Mouse (Mus musculus): ENCODE data around the gene Zdhhc13. TPM values are rescaled to one million over a fixed set of nuclear protein-coding genes. Genes with fewer than 3 reads are reported as not detected.

Gene Zdhhc13
- total RNA-seq, 2 experiments from 2014 or later, result 7.8 to 8.2 TPM

DNA sequence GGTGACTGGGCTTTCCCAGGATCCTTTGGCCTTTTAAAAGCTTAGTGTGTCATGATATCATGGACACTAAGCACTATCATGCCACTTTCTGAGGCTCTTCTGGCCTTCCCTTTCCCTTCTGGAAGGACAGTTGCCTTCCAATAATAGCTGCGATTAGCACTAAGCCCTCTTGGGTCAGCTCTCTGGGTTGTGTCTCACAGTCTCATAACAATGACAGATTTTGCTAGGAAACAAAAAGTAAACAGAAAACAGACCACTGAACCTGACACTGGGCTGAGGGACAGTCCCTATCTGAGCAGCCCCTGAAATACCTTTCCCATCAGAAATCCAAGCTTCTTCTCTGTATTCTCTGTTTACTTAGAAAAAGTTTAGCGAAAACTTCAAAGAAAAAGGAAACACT lies 51.7 kb downstream of the Zdhhc13 start:
- no peak for DNase-seq (ENCODE audit: low spot score in 2 of 2)

DNA sequence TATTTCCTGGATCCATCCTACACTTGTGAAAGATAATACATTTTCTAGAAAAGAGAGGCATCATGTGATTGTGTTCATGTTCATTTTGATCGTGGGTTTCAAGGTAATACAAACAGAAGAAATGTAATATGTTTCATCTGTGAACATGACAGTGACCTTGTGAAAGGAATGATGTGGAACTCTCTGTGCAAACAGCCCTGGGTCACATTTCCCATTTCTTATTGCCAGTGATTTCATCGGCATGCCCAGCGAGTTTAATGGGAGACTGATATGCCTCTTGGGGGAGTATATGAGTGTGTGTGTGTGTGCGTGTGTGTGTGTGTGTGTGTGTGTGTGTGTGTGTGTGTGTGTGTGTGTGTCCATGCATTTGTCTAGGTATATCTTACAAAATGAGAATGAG lies 52.7 kb downstream of the Zdhhc13 start:
- DNase-seq (ENCODE audit: low spot score in 2 of 2), result no peak

DNA sequence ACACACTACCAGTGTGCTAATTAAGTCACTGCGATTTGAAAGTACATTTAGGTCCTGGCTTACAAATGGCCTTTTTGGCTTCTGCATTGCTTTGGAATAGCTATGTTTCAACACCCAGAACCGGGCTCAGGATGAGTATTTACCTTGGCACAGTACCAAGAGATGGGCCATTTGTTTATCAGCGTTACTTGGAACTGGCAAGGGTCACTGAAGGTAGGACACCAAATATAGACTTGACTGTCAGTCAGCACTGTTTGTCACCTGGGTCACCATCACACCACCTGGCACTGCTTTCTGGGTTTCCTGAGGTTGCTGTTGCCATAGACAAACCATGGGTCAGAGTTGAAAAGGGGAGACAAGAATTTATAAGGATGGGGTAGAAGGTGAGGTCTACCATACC lies 53.5 kb downstream of the Zdhhc13 start:
- no peak for DNase-seq (ENCODE audit: low spot score in 2 of 2)

DNA sequence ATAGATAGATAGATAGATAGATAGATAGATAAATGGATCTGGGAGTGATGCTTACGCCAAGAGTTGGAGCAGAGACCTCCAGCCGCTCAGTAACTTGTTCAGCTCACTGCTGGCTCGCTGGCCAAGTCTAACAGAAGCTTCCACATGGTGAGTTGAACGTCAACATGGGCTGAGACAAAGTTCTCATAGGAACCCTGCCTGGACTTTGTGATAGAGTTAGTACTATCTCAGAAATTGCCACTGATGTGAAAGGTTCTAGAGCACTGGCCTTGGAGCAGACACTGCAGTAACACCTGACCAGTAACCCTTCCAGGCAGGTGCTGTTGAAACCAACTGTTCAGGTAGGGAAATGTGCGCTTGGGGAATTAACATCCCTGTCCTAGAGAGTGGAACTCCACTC lies 54.7 kb downstream of the Zdhhc13 start:
- DNase-seq (ENCODE audit: low spot score in 2 of 2), result no peak

DNA sequence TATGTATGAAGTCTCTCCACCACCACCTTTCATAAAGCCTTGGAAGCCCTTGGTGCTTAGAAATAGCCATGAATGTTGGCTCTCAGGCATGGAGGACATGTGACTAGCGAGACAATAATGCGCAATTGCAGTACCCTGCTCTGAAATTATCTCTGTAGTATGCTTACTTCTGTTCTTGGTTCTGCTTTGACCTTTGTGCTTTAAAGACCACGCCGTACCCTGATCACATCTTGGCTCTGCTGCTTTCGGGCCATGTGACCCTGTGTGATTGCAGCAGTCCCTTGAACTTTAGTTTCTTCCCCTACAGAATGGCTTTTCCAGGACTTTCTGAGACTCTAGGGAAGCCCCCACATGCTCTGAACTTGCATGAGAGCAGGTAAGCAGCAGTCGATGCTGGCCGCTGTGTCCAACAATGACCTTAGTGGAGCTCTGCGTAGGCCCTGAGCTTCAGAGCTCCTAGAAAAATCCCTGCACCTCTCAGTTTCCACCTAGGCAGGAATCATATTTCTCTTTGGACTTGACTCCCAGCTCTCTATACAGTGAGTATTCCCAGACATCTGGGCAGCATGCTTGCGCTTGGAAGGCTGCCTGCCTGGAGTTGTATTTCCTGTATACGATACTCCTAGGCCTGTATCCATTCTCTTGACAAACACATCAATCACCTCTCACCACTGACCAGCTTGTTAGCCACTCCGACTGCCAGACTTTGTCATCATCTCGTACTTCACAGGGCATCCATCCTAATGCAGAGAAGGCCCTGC lies 56.6 kb downstream of the Zdhhc13 start:
- no peak for DNase-seq (ENCODE audit: low spot score in 2 of 2)

DNA sequence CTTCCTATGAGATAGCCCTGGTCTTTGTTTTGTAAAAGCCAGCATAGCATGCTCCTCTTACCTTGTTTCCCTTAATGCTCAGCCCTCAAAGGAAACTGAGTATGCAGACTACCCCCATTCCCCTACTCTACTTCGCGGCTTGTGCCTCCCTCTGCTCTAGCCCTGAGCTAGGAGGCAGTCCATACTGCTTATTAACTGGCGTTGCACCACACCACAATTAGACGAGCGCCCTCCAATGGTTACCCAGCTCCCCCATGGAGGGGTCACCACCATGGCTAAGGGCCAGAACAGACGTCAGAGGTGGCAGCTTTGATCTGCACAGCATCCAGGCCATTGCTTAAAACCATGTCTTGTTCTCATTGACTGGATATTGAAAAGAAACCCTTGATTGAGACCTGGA lies 58.0 kb downstream of the Zdhhc13 start:
- no peak for DNase-seq (ENCODE audit: low spot score in 2 of 2)

DNA sequence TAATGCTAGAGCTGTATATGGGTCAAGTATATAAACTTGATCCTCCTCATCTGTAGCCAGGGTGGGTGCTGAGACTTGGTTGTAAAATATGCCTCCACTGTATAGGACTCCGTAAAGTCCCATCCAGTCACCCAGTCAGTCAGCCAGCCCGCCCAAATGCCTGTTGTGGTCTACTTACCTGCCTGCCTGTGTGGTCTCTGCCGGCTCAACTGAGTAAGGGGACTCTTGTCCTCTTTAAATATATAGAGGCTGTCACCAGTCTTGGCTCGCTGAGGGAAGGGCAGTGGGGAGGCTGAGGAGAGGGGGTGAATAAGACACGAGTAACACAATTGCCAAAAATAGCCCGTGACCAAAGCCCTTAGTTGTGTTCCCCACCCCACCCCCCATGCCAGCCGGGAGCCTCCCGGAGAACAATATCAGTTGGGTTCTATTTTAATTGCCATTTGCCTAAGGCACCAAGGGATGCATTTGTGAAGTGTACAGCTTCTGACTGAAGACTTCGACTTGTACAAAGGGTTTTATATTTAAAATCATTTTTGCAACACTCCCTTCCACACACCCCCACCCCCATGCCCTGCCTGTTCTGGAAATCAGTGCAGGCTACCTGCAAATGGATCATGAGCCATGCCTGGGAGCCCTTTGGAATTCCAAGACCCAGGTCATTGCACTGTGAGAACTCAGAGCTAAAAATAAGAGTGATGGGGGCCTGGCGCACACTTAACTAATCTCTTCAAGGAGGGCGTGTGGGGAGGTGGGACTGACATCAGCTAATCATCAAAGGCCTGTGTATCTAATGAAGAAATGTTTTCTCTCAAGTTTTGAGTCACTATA lies 59.2 kb downstream of the Zdhhc13 start, which contains the start of gene Csrp3:
Gene Csrp3, minus strand, starts transcription at position 214 of the 831 bp plus-strand sequence.
- DNase-seq (ENCODE audit: low spot score in 2 of 2), result no peak

DNA sequence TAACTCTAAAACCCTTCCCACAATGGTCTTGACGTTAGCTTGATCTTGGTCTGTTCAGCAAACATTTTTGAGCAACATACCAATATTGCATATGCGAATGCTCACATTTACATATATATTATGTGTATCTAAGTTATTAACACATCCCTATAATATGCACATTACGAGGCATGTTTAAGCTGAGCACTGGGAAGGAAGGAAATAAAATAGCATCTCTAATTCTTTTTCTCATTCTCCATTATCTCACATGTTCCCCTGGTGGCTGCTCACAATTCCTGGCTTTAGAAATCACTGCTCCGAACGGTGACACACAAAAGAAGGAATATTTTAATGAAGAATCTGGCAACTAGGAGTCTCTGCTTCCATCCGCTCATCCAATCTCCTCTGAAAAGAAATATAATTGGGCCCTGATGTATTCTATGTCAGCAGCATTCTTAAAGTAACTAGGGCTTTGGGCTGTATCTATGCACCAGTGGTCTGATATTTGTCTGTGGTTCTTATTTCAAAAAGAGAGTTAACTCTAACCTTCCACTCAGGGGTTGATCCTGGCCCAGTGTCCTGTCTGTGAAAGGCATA lies 62.8 kb downstream of the Zdhhc13 start:
- no peak for DNase-seq (ENCODE audit: low spot score in 2 of 2)

DNA sequence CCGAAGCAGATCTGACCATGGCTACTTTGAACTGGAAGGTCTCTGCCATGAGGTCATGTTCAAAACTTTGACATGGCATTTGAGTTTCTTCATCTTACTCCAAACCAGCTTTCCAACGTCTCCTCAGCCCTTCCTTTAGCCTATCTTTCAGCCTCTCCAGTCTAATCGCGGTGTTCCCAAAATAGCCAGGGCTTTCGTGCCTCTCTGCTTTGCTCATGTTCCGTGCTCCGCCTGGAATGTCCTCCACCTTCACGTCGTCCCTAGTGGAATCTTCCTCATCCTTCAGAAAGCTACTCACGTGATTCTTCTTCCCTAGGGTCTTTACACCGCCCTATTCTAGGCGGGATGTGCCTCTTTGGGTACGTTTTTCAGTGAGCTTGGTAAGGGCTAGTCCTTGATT lies 64.7 kb downstream of the Zdhhc13 start:
- DNase-seq (ENCODE audit: low spot score in 2 of 2), result no peak

DNA sequence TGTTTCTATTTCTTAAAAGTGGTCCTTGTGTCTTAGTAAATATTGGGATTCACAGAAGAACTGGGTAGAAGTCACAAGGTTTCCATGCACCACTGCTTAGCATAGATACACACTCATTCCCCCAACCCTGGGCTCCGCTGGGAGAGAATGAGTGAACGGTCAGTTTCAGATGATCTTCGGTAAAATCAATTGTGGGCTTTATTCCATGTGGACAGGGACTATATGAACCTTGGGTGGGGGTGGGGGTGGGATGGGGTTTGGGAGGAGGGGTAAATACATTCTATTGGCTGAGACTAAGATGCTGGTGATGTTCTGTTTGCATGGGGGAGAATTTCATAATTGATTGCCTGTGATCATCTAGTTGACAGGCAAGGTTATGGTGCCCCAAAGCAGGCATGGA lies 66.7 kb downstream of the Zdhhc13 start:
- DNase-seq (ENCODE audit: low spot score in 2 of 2), result no peak

DNA sequence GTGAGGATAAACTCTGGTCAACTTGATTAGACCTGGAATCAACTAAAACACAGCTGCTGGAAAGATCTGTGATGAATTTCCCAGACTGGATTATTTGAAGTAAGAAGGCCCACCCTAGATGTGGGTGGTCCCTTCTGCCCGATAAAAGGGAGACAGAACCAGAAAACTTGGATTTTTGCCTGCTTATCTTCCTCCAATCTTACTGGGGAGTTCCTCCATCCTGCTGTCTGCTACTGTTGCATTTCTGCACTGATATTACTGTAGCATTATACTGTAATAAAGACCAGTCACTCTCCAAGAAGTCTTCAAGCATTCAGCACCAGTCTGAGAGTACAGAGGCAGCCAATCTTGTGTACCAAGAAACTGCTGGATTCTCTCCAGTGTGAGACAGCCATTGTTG lies 69.5 kb downstream of the Zdhhc13 start:
- no peak for DNase-seq (ENCODE audit: low spot score in 2 of 2)

DNA sequence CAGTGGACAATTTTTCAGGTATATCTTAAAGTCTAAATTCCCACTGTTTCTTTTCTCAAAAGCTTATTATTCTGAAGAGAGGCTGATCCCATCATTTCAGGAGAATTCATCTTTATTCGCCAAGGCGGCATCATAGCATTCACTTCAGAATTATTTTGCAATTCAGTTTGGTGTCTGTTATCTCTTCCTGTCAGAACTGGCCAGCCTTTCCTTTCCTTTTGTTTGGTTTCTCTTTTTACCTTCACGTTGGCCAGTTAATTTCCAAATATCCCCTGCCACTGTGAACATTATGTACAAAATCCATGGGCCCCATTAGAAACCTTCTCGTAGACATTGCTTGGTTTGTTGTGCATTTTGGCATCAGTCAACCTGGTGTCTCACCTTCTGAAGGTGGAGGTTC lies 70.6 kb downstream of the Zdhhc13 start:
- DNase-seq (ENCODE audit: low spot score in 2 of 2), result no peak

DNA sequence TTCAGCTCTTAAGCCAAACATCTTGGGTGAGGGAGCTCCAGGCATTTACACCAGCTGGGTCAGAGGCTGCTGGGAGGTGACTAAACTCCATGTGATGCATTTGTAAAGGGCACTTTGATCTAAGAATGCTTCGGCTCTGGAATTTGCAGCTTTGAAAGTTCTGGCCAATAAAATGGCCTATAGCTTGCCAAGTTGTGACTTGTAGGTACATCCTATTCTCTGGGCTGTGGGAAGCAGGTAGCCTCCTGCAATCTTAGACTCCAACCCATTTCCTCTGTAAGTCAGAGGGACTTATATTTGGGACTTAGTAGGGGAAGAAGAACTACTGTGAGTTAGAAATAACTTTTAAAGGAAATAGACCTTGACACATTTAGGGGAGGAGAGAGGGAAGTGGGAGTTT lies 72.1 kb downstream of the Zdhhc13 start:
- no peak for DNase-seq (ENCODE audit: low spot score in 2 of 2)

DNA sequence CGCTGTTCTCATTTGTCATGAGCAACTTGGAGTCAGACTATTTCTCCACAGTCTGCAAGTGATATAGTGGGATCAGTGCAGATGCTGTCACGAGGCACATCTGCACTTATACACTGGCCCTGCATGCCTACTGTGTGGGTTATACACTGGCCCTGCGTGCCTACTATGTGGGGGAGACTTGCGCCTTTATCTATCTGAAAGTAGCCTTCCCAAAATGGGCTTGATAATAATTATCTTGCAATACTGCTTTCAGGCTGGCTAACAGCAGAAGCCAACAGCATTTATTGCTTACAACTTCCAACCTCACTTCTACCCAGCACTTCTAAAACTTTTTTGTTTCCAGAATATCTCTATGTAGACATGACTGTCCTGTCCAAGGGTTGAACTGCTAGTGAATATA lies 73.0 kb downstream of the Zdhhc13 start:
- no peak for DNase-seq (ENCODE audit: low spot score in 2 of 2)

DNA sequence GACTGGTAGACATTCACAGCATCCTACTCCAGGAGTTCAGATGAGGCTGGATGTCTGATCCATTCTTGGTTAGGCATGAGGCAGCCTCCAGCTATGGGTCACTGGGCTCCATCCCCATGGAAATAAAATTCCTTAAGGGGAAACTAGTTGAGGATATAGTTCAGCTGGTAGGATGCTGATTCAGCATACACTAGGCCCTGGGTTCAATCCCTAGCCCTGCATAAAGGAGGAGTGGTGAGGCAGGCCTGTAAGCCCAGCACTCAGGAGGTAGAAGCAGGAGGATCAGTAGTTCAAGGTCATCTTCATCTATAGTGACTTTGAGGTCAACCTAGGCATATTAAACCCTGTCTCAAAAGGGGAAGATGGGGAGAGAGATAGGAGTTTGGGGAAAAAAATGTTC lies 75.4 kb downstream of the Zdhhc13 start:
- DNase-seq (ENCODE audit: low spot score in 2 of 2), result no peak

DNA sequence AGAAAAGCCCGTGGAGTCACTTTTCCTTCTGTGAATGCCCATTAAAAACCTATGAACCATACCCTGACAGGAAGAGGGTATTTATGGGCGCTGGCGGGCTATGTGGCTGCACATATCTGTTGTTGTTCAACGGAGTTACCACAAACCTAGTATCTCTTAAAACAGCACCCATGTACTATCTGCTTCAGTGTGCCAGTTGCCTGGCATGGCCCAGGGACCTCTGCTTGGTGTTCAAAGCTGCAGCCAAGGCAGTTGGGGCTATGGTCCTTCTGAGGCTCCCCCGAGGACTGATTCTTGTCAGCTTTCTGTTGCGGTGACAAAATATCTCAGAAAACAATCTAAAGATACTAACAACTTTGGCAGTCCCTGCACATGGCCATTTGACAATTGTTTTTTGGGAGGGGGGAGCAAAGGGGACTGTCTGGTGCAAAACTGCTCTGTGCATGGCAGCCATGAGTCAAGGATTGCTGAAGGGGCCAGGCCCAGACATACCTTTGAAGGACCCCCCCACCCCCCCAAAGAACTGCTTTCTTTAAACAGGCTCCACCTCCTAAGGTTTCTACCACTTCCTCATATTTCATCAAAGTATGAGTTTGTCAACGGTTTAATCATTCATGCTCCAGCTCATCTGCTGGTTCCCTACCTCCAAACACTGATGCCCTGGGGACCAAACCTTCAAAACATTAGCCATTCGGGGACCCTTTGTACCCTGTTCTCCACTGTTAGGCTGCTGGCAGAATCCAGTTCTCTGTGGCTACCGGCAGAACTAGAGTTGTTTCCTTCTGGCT lies 76.1 kb downstream of the Zdhhc13 start:
- DNase-seq (ENCODE audit: low spot score in 2 of 2), result no peak

DNA sequence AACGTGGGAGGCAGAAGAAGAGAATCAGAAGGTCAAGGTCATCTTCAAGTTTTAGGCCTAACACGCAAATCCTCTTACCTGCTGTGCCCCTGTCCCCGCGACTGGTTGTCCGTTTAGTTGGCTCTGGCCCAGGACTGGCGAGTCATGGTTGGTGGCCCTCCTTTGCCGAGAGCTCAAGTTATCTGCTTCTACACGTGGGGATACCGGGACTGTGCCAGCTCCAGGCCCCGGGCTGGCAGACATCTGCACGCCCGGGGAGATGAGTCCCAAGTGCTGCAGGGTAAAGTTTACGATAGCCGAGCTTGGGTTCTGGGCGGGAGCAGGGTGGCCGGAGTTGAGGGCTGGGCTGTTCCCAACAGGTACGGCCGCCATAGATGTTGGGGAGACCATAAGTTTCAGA lies 78.8 kb downstream of the Zdhhc13 start:
- no peak for DNase-seq (ENCODE audit: low spot score in 2 of 2)

DNA sequence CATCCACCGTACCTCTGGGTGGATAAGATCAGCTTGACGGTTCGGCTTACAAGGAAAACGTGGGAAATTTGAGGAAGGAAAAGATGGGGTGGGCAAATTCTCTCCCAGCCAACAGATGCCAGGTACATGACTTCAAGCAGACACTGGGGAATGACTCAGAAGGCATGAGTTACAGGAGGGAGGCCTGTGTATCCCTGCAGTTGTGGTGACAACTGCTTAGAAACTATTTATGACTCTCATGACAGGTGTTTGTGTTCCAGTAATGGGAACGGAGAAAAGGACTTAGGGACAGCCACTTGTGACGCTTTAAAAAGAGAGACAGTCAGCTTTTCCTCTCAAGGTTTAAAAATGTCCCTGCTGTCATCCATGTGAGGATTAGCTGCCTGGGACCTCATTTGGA lies 81.3 kb downstream of the Zdhhc13 start:
- DNase-seq (ENCODE audit: low spot score in 2 of 2), result no peak

DNA sequence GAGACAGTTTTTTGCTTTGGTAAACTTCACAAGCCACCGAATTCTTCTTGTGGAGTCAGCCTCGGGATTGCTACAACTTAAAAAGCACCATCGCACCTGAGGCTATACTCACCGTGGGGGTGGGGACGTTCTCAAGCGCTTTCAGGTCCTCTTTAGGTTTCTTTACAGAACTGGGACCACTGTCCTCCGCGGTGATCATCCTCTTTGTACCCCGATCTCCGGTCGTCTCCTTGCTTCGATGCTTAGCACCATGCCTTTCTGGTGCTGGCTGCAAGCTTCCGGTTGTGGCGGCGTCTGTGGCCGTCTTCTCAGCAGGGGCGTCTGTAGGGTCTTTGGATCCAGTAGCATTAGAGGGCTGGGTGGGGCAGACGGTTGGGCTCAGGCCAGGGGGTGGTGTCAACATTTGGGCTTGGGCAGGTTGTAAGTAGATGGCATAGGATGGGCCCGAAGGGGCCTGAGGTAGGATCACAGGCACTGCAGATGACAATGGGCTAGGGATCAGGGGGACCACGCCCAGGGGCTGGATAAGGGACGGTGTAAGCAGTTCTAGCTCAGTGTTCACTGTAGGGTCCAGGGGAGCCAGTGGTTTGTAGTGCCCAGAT lies 81.9 kb downstream of the Zdhhc13 start:
- no peak for DNase-seq (ENCODE audit: low spot score in 2 of 2)

DNA sequence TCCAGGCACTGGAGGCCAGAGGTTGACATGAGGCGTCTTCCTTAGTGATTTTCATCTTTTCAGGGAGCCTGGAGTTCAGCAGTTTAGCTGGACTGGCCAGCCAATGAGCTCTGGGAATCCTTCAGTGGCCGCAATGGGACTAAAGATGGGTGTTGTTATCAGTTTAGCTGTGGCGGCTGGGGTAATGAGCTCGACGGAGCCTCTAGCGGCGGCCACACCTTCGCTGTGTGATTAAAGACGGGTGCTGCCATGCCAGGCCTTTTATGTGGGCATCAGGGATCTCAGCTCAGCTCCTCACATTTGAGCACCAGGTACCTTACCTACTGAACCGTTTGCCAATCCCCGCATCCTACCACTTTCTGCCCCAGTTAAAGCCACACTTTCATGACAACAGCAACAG lies 82.5 kb downstream of the Zdhhc13 start:
- no peak for DNase-seq (ENCODE audit: low spot score in 2 of 2)

DNA sequence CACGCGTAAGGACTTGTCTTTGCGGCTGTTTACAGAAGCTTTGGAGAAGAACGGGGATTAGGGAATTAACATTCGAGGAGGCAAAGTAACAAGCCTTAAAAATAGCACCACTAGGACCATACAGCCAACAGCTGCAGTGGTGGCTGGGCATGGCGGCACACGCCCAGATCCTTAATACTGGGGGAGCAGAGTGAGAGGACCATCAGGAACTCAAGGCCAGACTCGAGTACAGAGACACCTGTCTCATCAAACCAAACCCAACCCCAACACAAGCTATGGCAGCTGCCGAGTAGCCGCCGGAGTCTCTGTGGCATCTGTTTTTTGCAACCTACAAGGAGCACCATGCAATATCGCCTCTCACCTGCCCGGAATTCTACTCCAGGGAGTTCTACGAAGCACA lies 86.3 kb downstream of the Zdhhc13 start:
- DNase-seq (ENCODE audit: low spot score in 2 of 2), result no peak
